Mouse (Mus musculus) hindbrain, postnatal 0 days (tissue): ENCODE measurements at regions not wholly inside any gene's neighbourhood (a gene's known extent, or its start where the extent isn't known, plus 50 kb on each side); places are given as distances from the start of the nearest gene placed in this dataset.

ENCODE experiments used
- ATAC-seq: fragments of 200-750 bp; cut with Nextera tagmentation; 2 replicates; pipeline ENCODE4 v1.8.0; 2017; ENCODE audit warnings: mild to moderate bottlenecking, moderate TSS enrichment, moderate library complexity
- DNase-seq: peaks from one replicate; pipeline ENCODE4 v3.0.0-alpha.2; 2015; ENCODE audit warnings: low spot score
- H3K27ac ChIP-seq: fragments of 300-500 bp; sonication (generic); 2 replicates; pipeline ENCODE4 v1.5.1; 2014; ENCODE audit warnings: mild to moderate bottlenecking
- H3K27me3 ChIP-seq: fragments of 300-500 bp; sonication (generic); 2 replicates; pipeline ENCODE4 v1.6.1; 2014; ENCODE audit warnings: low read length, mixed read lengths; ENCODE audit not compliant: insufficient read depth
- H3K36me3 ChIP-seq: fragments of 300-500 bp; sonication (generic); 2 replicates; pipeline ENCODE4 v1.6.1; 2014; ENCODE audit warnings: low read length, mixed read lengths; ENCODE audit not compliant: insufficient read depth
- H3K4me1 ChIP-seq: fragments of 300-500 bp; sonication (generic); 2 replicates; pipeline ENCODE4 v1.6.1; 2014; ENCODE audit warnings: antibody characterized with exemption, low read length, mixed read lengths; ENCODE audit not compliant: insufficient read depth
- H3K4me2 ChIP-seq: fragments of 300-500 bp; sonication (generic); 2 replicates; pipeline ENCODE4 v1.6.1; 2014; ENCODE audit warnings: low read depth, mild to moderate bottlenecking, low read length, moderate library complexity, mixed read lengths
- H3K4me3 ChIP-seq: fragments of 300-500 bp; sonication (generic); 2 replicates; pipeline ENCODE4 v1.5.1; 2014; ENCODE audit warnings: low read length
- H3K9ac ChIP-seq: fragments of 300-500 bp; sonication (generic); replicated peaks from 2 replicates; pipeline ENCODE4 v1.6.1; 2014; ENCODE audit warnings: mild to moderate bottlenecking, low read length, moderate library complexity, mixed read lengths
- H3K9me3 ChIP-seq: fragments of 300-500 bp; sonication (generic); 2 replicates; pipeline ENCODE4 v1.6.1; 2016; ENCODE audit warnings: low read length, mixed read lengths
- CTCF ChIP-seq: IDR thresholded peaks from 2 replicates; pipeline ENCODE4 v1.5.1; 2016; ENCODE audit warnings: antibody characterized with exemption, control low read depth, low read depth
- WGBS: fragments of 180-500 bp; shearing (Covaris S2); extraction: QIAGEN DNeasy Blood & Tissue Kit; methylation state at CpG from one replicate; pipeline ENCODE4 v1.1.7; 2014; 5-methylcytosine and 5-hydroxymethylcytosine counted together

DNA sequence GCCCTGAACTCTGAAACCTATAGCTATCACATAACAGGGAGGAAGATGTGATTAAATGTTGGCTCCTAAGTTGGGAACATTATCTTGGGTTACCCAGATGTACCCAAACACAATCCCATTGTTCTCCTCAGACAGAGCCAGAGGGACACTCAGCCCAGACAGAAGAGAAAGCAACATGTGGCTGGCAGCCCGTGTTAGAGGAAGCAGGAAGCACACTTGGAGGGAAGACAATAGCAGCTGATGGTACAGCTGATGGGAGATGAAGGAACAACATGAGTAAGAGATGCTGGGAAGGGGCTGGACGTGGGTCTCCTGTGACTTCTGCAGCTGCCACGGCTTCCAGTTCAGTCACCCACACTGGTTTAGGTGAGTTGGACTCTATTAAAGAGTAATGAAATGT lies 224.2 kb upstream of the Jun start:
- no peak for TF ChIP-seq CTCF
- ATAC-seq (no peak), DNase-seq (no peak)
- Histone ChIP-seq H3K4me3 (no peak overlapping the region), H3K36me3 (no peaks in the 10 kb centered on the region), H3K4me2 (no peak overlapping the region), H3K4me1 (no peaks in the 10 kb centered on the region), H3K9ac (no peak overlapping the region), H3K27me3 (no peaks in the 10 kb centered on the region), H3K27ac (no peak overlapping the region), H3K9me3 (no peaks in the 10 kb centered on the region)
- 71% methylated on average over 3 of the region's 3 CpGs for WGBS

DNA sequence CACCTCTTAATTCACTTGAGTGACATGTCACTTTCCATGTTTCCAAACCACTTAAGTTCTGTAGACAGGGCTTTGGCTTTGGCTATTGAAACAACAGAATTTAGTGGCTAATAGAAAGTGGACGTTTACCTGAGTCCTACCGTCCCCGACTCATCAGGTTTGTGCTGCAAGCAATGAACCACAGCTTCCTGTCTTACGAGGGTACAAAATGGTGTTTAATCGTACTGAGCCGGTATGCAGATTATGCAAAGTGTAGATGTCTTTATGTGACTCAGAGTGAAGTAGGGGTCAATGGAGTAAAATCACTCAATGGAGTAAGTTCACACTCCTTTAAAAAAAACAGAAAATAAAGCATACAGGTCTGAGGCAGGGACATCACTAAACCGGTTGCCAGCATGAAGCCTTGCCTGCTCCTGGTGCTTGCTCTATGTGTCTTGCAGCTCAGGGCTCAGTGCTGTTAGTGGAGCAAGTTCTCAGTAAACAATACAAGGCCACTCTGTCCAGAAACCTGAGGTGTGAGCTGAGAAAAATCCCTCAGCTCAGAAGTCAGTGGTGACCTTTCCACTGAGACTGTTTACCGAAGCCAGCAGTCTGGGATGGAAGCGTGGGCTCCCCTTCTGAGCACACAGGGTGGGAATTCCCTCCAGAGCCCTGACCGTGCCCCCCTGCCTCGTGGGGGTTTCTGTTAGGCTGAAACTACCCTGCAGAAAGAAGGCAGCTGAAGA lies 226.1 kb upstream of the Jun start:
- no peak for TF ChIP-seq CTCF
- no peaks in the 10 kb centered on the region for H3K9me3 ChIP-seq
- no peak overlapping the region for H3K9ac ChIP-seq
- 49% methylated on average over 11 of the region's 11 CpGs for WGBS
- DNase-seq (no peak), ATAC-seq (no peak)
- H3K27me3 ChIP-seq, result no peaks in the 10 kb centered on the region
- H3K4me1 ChIP-seq, result no peaks in the 10 kb centered on the region
- H3K36me3 ChIP-seq, result no peaks in the 10 kb centered on the region
- no peak overlapping the region for H3K4me3 ChIP-seq
- 0 out of 2 replicates have a peak overlapping the region, but pooled peaks have one; percentile 7 for H3K27ac ChIP-seq
- H3K4me2 ChIP-seq, result no peak overlapping the region

DNA sequence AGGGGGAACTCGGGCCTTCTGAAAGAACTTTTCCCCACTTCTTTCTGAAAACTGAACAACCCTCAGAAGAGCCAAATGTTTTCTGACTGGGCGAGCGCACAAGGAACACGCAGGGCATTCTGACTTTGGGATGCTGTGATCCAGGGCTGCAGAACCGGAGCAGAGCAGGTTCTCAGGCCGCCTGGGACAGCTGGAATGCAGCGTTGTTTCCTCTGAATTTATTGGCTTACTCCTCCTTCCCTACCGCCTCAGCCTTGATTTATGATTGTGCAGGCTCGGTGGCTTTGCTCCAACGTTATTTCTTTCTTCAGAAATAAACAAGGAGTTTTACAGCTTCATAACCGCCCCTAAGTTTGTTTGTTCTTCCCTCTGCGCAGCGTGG lies 226.7 kb upstream of the Jun start:
- no peak overlapping the region for H3K4me2 ChIP-seq
- H3K9ac ChIP-seq, result no peak overlapping the region
- H3K27ac ChIP-seq, result 0 out of 2 replicates have a peak overlapping the region, but pooled peaks have one; percentile 7
- no peak for TF ChIP-seq CTCF
- no peaks in the 10 kb centered on the region for H3K9me3 ChIP-seq
- no peaks in the 10 kb centered on the region for H3K27me3 ChIP-seq
- DNase-seq, result no peak
- no peak overlapping the region for H3K4me3 ChIP-seq
- 45% methylated on average over 13 of the region's 13 CpGs for WGBS
- no peak for ATAC-seq
- H3K4me1 ChIP-seq, result no peaks in the 10 kb centered on the region
- no peaks in the 10 kb centered on the region for H3K36me3 ChIP-seq

DNA sequence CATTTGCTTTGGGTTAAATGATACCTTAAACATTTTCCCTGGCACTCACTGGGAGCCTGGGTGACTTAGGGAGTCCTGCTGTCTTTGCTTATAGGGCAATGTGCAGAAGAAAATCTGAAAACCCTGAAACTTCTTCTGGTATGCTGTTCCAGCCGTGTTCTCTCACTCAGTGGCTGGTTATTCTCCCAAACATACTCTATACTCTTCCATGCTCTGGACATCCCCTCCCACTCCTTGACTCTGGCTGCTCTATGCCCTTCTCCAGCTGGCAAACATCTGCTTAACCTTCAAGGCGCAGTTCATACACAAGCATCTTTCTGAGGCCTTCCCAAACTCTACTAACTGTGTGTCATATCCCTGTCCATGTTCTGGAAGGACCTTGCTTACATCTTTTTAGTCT lies 227.2 kb upstream of the Jun start:
- H3K9me3 ChIP-seq, result no peaks in the 10 kb centered on the region
- no peaks in the 10 kb centered on the region for H3K36me3 ChIP-seq
- DNase-seq, result no peak
- TF ChIP-seq CTCF, result no peak
- H3K4me1 ChIP-seq, result no peaks in the 10 kb centered on the region
- H3K27me3 ChIP-seq, result no peaks in the 10 kb centered on the region
- no peak for ATAC-seq
- no peak overlapping the region for H3K27ac ChIP-seq
- no peak overlapping the region for H3K4me2 ChIP-seq
- WGBS, result 89% methylated on average over 2 of the region's 2 CpGs
- H3K4me3 ChIP-seq, result no peak overlapping the region
- no peak overlapping the region for H3K9ac ChIP-seq

DNA sequence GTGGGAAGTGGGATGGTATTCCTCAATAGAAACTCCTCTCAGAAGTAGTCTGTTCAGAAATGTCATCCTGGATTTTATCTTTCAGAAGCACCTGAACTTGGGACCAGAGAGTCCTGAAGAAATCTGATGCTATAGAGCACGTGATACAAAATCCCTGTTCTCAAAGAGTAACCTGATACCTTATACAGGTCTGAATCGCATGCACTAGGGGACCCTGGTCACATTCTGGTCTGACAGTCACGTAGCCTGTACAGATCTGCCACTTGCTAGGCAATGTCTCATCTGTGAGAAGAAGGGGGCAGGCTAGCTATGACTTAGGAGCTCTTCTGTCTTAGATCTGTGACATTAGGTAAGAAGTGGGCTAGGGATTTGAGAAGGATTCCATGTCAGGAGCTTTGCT lies 230.1 kb upstream of the Jun start:
- no peaks in the 10 kb centered on the region for H3K4me1 ChIP-seq
- H3K27me3 ChIP-seq, result no peaks in the 10 kb centered on the region
- no peak for DNase-seq
- no peak for TF ChIP-seq CTCF
- 71% methylated on average over 3 of the region's 3 CpGs for WGBS
- H3K4me3 ChIP-seq, result no peak overlapping the region
- H3K9ac ChIP-seq, result no peak overlapping the region
- H3K27ac ChIP-seq, result no peak overlapping the region
- no peaks in the 10 kb centered on the region for H3K36me3 ChIP-seq
- H3K9me3 ChIP-seq, result no peaks in the 10 kb centered on the region
- ATAC-seq, result no peak
- no peak overlapping the region for H3K4me2 ChIP-seq

DNA sequence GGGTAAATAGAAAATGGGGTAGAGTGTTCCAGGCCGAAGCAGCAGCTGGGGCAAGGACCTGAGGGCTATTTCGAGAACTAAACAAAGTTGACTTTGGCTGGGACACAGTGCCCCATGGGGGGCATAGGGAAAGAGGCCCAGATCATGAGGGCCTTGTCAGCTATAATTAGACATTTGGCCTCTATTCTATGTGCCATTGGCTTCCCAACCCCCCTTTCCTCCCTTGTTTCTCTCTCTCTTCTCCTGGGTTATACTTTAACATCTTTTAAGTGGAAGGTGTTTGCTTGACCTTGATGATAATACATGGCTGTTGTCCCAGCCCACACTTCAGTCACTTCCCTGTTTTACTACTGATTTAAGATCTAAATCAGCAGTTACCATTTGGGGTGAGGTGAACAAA lies 231.8 kb upstream of the Jun start:
- Histone ChIP-seq H3K4me2 (no peak overlapping the region), H3K4me3 (no peak overlapping the region), H3K9ac (no peak overlapping the region), H3K9me3 (no peaks in the 10 kb centered on the region), H3K27ac (no peak overlapping the region), H3K4me1 (no peaks in the 10 kb centered on the region), H3K36me3 (no peaks in the 10 kb centered on the region), H3K27me3 (no peaks in the 10 kb centered on the region)
- ATAC-seq (no peak), DNase-seq (no peak)
- no peak for TF ChIP-seq CTCF
- 62% methylated on average over 2 of the region's 2 CpGs for WGBS

DNA sequence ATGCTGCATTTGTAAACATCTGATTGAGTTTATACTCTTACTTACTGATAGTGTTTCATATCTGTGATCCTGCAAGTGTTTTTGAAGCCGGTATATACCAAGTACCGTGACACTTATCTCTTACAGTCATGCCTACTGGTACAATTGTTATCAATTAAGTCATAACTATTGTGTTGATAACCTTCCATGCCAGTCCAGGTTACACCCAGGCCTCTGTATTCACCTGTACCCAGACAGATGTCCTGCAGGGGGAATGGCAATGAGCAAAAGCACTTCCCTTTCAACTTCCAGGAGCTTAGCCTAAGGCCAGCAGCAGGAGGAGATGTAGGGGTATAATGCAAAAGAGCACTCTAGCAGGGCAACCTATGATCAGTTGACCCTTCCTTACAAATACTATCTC lies 232.2 kb upstream of the Jun start:
- TF ChIP-seq CTCF, result no peak
- Histone ChIP-seq H3K9ac (no peak overlapping the region), H3K9me3 (no peaks in the 10 kb centered on the region), H3K27ac (no peak overlapping the region), H3K36me3 (no peaks in the 10 kb centered on the region), H3K4me1 (no peaks in the 10 kb centered on the region), H3K4me3 (no peak overlapping the region), H3K4me2 (no peak overlapping the region), H3K27me3 (no peaks in the 10 kb centered on the region)
- DNase-seq, result no peak
- 95% methylated on average over 2 of the region's 2 CpGs for WGBS
- no peak for ATAC-seq
